8 mouse cellular contexts compared by ENCODE assay signal in the genomic region with DNA sequence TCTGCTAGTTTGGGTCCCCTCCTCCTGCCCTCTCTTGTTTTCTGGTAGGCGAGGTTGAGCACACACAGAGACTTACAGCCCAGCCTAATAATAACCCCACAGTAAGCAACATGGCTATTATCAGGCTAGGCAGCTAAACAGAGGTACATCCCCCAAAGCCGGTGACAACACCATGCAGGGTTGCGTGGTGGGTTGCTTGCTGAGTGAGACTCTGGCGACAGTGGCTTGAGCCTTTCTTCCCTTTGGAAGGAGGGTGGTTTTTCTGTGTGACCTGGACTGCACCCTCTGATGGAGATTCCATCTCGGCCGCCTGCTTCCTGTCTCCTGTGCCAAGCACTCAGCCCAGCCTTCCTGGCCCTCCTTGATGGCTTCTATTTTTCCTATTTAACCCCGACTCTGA. TPM values are rescaled to one million over a fixed set of nuclear protein-coding genes. Genes with fewer than 3 reads are reported as not detected.
DNase-seq lines count a peak whose midpoint lies in the region; ATAC-seq and TF ChIP-seq lines count a peak whose summit lies in the region.

No protein-coding gene starts in this region.

- no peaks in the 10 kb centered on the region; the same call in 1 of the 2 replicates for H3K4me1 ChIP-seq in cerebellum, adult 2 months (ENCODE audit: control insufficient read depth, insufficient read depth, low read length)
- peaks cover 44% of the 10 kb centered on the region for H3K4me1 ChIP-seq in brown adipose tissue, adult 24 weeks (ENCODE audit: control insufficient read depth, insufficient read depth, insufficient read length, low read length)
- H3K4me1 ChIP-seq in heart, embryonic 11.5 days (ENCODE audit: control insufficient read depth, insufficient read depth, low read length) = peaks cover 20% of the 10 kb centered on the region

- no peak overlapping the region for H3K4me3 ChIP-seq in cerebellum, adult 2 months (replicated peaks; ENCODE audit: insufficient read depth, low read depth, low read length)
- H3K4me3 ChIP-seq in brown adipose tissue, adult 24 weeks (ENCODE audit: insufficient read depth, low read depth, low read length) = no peak overlapping the region
- H3K4me3 ChIP-seq in heart, embryonic 11.5 days (ENCODE audit: low read depth, low read length) = no peak overlapping the region

- H3K9me3 ChIP-seq in heart, embryonic 11.5 days (replicated peaks; ENCODE audit: control insufficient read depth, low read length) = no peaks in the 10 kb centered on the region

- peak overlapping the region; percentile 34; the same call in 1 of the 2 replicates for H3K9ac ChIP-seq in heart, embryonic 11.5 days (ENCODE audit: low read depth, low read length)

- no peak for ATAC-seq in heart, embryonic 11.5 days (replicated peaks; ENCODE audit: insufficient number of reproducible peaks, low FRiP score, low TSS enrichment)

- TF ChIP-seq POLR2A in cerebellum, adult 2 months (IDR thresholded peaks at IDR 0.05; ENCODE audit: borderline replicate concordance, insufficient read depth, low read length) = no peak

- 21% methylated on average over 7 of the region's 7 CpGs for WGBS in cerebellum, adult 2 months
- WGBS in heart, embryonic 11.5 days (ENCODE audit: insufficient replicate concordance) = 31% methylated on average over 7 of the region's 7 CpGs

- peak; percentile 55 to 60 for DNase-seq in cerebellum, postnatal 10 days
- no peak for DNase-seq in cerebellum, adult 2 months
- peak; percentile 64 for DNase-seq in kidney, postnatal 14 days
- no peak for DNase-seq in thymus, adult 18-20 months
- no peak for DNase-seq in B cell, adult 2 months
- DNase-seq in adrenal gland, adult 18-20 months (ENCODE audit: low spot score in 2 of 2) = no peak

- no peaks in the 10 kb centered on the region for H3K36me3 ChIP-seq in heart, embryonic 11.5 days (ENCODE audit: control insufficient read depth, insufficient read depth, low read length)

- no peak overlapping the region for H3K27ac ChIP-seq in cerebellum, adult 2 months (ENCODE audit: insufficient read depth, low read length)
- H3K27ac ChIP-seq in brown adipose tissue, adult 24 weeks (replicated peaks; ENCODE audit: low read depth, low read length) = peak overlapping the region; percentile 72
- peak overlapping the region; percentile 41 for H3K27ac ChIP-seq in heart, embryonic 11.5 days (ENCODE audit: low read depth, low read length)

- no peaks in the 10 kb centered on the region for H3K27me3 ChIP-seq in cerebellum, adult 2 months (ENCODE audit: control insufficient read depth, insufficient read depth, low read length)
- H3K27me3 ChIP-seq in heart, embryonic 11.5 days (ENCODE audit: control insufficient read depth, insufficient read depth, low read length) = no peaks in the 10 kb centered on the region

- peak overlapping the region; percentile 40 for H3K4me2 ChIP-seq in heart, embryonic 11.5 days

- no peak for TF ChIP-seq CTCF in cerebellum, adult 2 months (IDR thresholded peaks at IDR 0.05; ENCODE audit: borderline replicate concordance, insufficient read depth, low read depth, low read length)

RNA-seq across cellular contexts. Expression of a gene that starts 56.6 kb away (rescaled TPM):
- 7.6 and 8.1 TPM in 2 replicates for polyA plus RNA-seq in cerebellum, adult 2 months (2012; rRNA removed)
- polyA plus RNA-seq in brown adipose tissue, adult 24 weeks (2012; ENCODE audit: insufficient read depth, insufficient read length, missing spikeins) = 2.0 and 2.9 TPM in 2 replicates
- polyA plus RNA-seq in heart, embryonic 11.5 days (2014; fragmentation: Nextera tagmentation; extraction: Ambion mirVana) = 10.7 and 11.2 TPM in 2 replicates
- total RNA-seq in adrenal gland, adult 18-20 months (2021) = 10 to 100 TPM; 23.3 to 27.6 TPM

Comparison
In these comparisons a context has a peak if more than half of its experiments do, and no peak if none do; other contexts are left out.
1. DNase-seq: peak in cerebellum, postnatal 10 days (2 of 2) and kidney, postnatal 14 days (single experiment); none in cerebellum, adult 2 months (0 of 2), thymus, adult 18-20 months (0 of 2), B cell, adult 2 months (0 of 2) and adrenal gland, adult 18-20 months (0 of 2).